Mouse (Mus musculus): ENCODE measurements around the gene Cd44. TPM values are rescaled to one million over a fixed set of nuclear protein-coding genes. Genes with fewer than 3 reads are reported as not detected.

Cd44 gene
- polyA plus RNA-seq, 1 experiment = 87.6 TPM

GRCm38 (mm10) chr2:102772276-102772675 is 129.2 kb downstream of the Cd44 start:
- Histone ChIP-seq H3K36me3 (ENCODE audit: control insufficient read depth, insufficient read depth) (no peaks in the 10 kb centered on the region), H3K4me3 (ENCODE audit: insufficient read depth, poor library complexity, severe bottlenecking) (no peak overlapping the region), H3K79me2 (ENCODE audit: control insufficient read depth, insufficient read depth) (no peaks in the 10 kb centered on the region), H3K27me3 (ENCODE audit: control insufficient read depth, insufficient read depth, insufficient read length) (peaks cover 6% of the 10 kb centered on the region), H3K79me3 (ENCODE audit: low read depth) (no peaks in the 10 kb centered on the region), H3ac (ENCODE audit: control insufficient read depth, insufficient read length, low read depth) (no peak overlapping the region)
- TF ChIP-seq CTCF (IDR thresholded peaks at IDR 0.05; ENCODE audit: control insufficient read depth, insufficient read depth, insufficient read length) = no peak
- TF ChIP-seq MYOG (IDR thresholded peaks at IDR 0.05; ENCODE audit: control insufficient read depth, extremely low read depth, insufficient read length) = no peak
- TF ChIP-seq USF1 (IDR thresholded peaks at IDR 0.05; ENCODE audit: low read depth) = no peak
- no peak for TF ChIP-seq MAX (IDR thresholded peaks at IDR 0.05)
- no peak for TF ChIP-seq FOSL1 (IDR thresholded peaks at IDR 0.05; ENCODE audit: insufficient read depth, low read length, poor library complexity, severe bottlenecking)
- no peak for TF ChIP-seq CEBPB (IDR thresholded peaks at IDR 0.05; ENCODE audit: low read depth)
- no peak for TF ChIP-seq MYOD1 (IDR thresholded peaks at IDR 0.05; ENCODE audit: control insufficient read depth, insufficient read length, low read depth)

GRCm38 (mm10) chr2:102771304-102771703 is 130.2 kb downstream of the Cd44 start:
- no peaks in the 10 kb centered on the region for H3K79me3 ChIP-seq (ENCODE audit: low read depth)
- H3K4me3 ChIP-seq (ENCODE audit: insufficient read depth, poor library complexity, severe bottlenecking) = no peak overlapping the region
- H3K79me2 ChIP-seq (ENCODE audit: control insufficient read depth, insufficient read depth) = no peaks in the 10 kb centered on the region
- TF ChIP-seq MYOD1 (IDR thresholded peaks at IDR 0.05; ENCODE audit: control insufficient read depth, insufficient read length, low read depth) = no peak
- TF ChIP-seq MAX (IDR thresholded peaks at IDR 0.05) = no peak
- TF ChIP-seq CTCF (IDR thresholded peaks at IDR 0.05; ENCODE audit: control insufficient read depth, insufficient read depth, insufficient read length) = no peak
- no peak for TF ChIP-seq FOSL1 (IDR thresholded peaks at IDR 0.05; ENCODE audit: insufficient read depth, low read length, poor library complexity, severe bottlenecking)
- no peak for TF ChIP-seq MYOG (IDR thresholded peaks at IDR 0.05; ENCODE audit: control insufficient read depth, extremely low read depth, insufficient read length)
- no peak for TF ChIP-seq USF1 (IDR thresholded peaks at IDR 0.05; ENCODE audit: low read depth)
- TF ChIP-seq CEBPB (IDR thresholded peaks at IDR 0.05; ENCODE audit: low read depth) = no peak
- H3K36me3 ChIP-seq (ENCODE audit: control insufficient read depth, insufficient read depth) = no peaks in the 10 kb centered on the region
- H3K27me3 ChIP-seq (ENCODE audit: control insufficient read depth, insufficient read depth, insufficient read length) = peaks cover 6% of the 10 kb centered on the region
- no peak overlapping the region for H3ac ChIP-seq (ENCODE audit: control insufficient read depth, insufficient read length, low read depth)

- Histone ChIP-seq H3K79me3 (ENCODE audit: low read depth) (no peaks in the 10 kb centered on the region), H3K4me3 (ENCODE audit: insufficient read depth, poor library complexity, severe bottlenecking) (no peak overlapping the region), H3ac (ENCODE audit: control insufficient read depth, insufficient read length, low read depth) (no peak overlapping the region), H3K36me3 (ENCODE audit: control insufficient read depth, insufficient read depth) (no peaks in the 10 kb centered on the region), H3K27me3 (ENCODE audit: control insufficient read depth, insufficient read depth, insufficient read length) (peaks cover 3% of the 10 kb centered on the region), H3K79me2 (ENCODE audit: control insufficient read depth, insufficient read depth) (no peaks in the 10 kb centered on the region)
- TF ChIP-seq CEBPB (IDR thresholded peaks at IDR 0.05; ENCODE audit: low read depth) (no peak), CTCF (IDR thresholded peaks at IDR 0.05; ENCODE audit: control insufficient read depth, insufficient read depth, insufficient read length) (no peak), USF1 (IDR thresholded peaks at IDR 0.05; ENCODE audit: low read depth) (no peak), MYOG (IDR thresholded peaks at IDR 0.05; ENCODE audit: control insufficient read depth, extremely low read depth, insufficient read length) (no peak), MYOD1 (IDR thresholded peaks at IDR 0.05; ENCODE audit: control insufficient read depth, insufficient read length, low read depth) (no peak), MAX (IDR thresholded peaks at IDR 0.05) (no peak), FOSL1 (IDR thresholded peaks at IDR 0.05; ENCODE audit: insufficient read depth, low read length, poor library complexity, severe bottlenecking) (no peak)
Observed at GRCm38 (mm10) chr2:102768267-102768666, 133.2 kb downstream of the Cd44 start.

GRCm38 (mm10) chr2:102764602-102765374 is 136.7 kb downstream of the Cd44 start:
- peaks cover 3% of the 10 kb centered on the region for H3K27me3 ChIP-seq (ENCODE audit: control insufficient read depth, insufficient read depth, insufficient read length)
- H3K4me3 ChIP-seq (ENCODE audit: insufficient read depth, poor library complexity, severe bottlenecking) = no peak overlapping the region
- no peak for TF ChIP-seq MYOD1 (IDR thresholded peaks at IDR 0.05; ENCODE audit: control insufficient read depth, insufficient read length, low read depth)
- TF ChIP-seq CTCF (IDR thresholded peaks at IDR 0.05; ENCODE audit: control insufficient read depth, insufficient read depth, insufficient read length) = no peak
- TF ChIP-seq FOSL1 (IDR thresholded peaks at IDR 0.05; ENCODE audit: insufficient read depth, low read length, poor library complexity, severe bottlenecking) = no peak
- TF ChIP-seq MYOG (IDR thresholded peaks at IDR 0.05; ENCODE audit: control insufficient read depth, extremely low read depth, insufficient read length) = no peak
- no peak for TF ChIP-seq MAX (IDR thresholded peaks at IDR 0.05)
- no peak for TF ChIP-seq USF1 (IDR thresholded peaks at IDR 0.05; ENCODE audit: low read depth)
- no peak for TF ChIP-seq CEBPB (IDR thresholded peaks at IDR 0.05; ENCODE audit: low read depth)
- H3K36me3 ChIP-seq (ENCODE audit: control insufficient read depth, insufficient read depth) = no peaks in the 10 kb centered on the region
- H3K79me2 ChIP-seq (ENCODE audit: control insufficient read depth, insufficient read depth) = no peaks in the 10 kb centered on the region
- H3ac ChIP-seq (ENCODE audit: control insufficient read depth, insufficient read length, low read depth) = no peak overlapping the region
- H3K79me3 ChIP-seq (ENCODE audit: low read depth) = no peaks in the 10 kb centered on the region

GRCm38 (mm10) chr2:102763991-102764390 is 137.5 kb downstream of the Cd44 start:
- H3K27me3 ChIP-seq (ENCODE audit: control insufficient read depth, insufficient read depth, insufficient read length) = no peaks in the 10 kb centered on the region
- TF ChIP-seq MYOD1 (IDR thresholded peaks at IDR 0.05; ENCODE audit: control insufficient read depth, insufficient read length, low read depth) (no peak), MYOG (IDR thresholded peaks at IDR 0.05; ENCODE audit: control insufficient read depth, extremely low read depth, insufficient read length) (no peak), CTCF (IDR thresholded peaks at IDR 0.05; ENCODE audit: control insufficient read depth, insufficient read depth, insufficient read length) (no peak), CEBPB (IDR thresholded peaks at IDR 0.05; ENCODE audit: low read depth) (no peak), FOSL1 (IDR thresholded peaks at IDR 0.05; ENCODE audit: insufficient read depth, low read length, poor library complexity, severe bottlenecking) (no peak), USF1 (IDR thresholded peaks at IDR 0.05; ENCODE audit: low read depth) (no peak), MAX (IDR thresholded peaks at IDR 0.05) (no peak)
- no peaks in the 10 kb centered on the region for H3K79me2 ChIP-seq (ENCODE audit: control insufficient read depth, insufficient read depth)
- H3ac ChIP-seq (ENCODE audit: control insufficient read depth, insufficient read length, low read depth) = no peak overlapping the region
- H3K36me3 ChIP-seq (ENCODE audit: control insufficient read depth, insufficient read depth) = no peaks in the 10 kb centered on the region
- H3K79me3 ChIP-seq (ENCODE audit: low read depth) = no peaks in the 10 kb centered on the region
- no peak overlapping the region for H3K4me3 ChIP-seq (ENCODE audit: insufficient read depth, poor library complexity, severe bottlenecking)
